Mouse (Mus musculus) midbrain, embryonic 15.5 days (tissue): ENCODE data around the gene Ly6c1. TPM values are rescaled to one million over a fixed set of nuclear protein-coding genes. Genes with fewer than 3 reads are reported as not detected.
"Not testable (repeated sequence)": the region's sequence is repeated elsewhere in the genome, so short reads cannot be mapped to it uniquely, and the experiment has no call there.

Experiments
- ATAC-seq: fragments of 200-750 bp; cut with Nextera tagmentation; replicated peaks from 2 replicates; pipeline ENCODE4 v1.8.0; 2017; ENCODE audit warnings: moderate TSS enrichment
- H3K27ac ChIP-seq: fragments of 300-500 bp; sonication (generic); 2 replicates; pipeline ENCODE4 v1.5.1; 2015; ENCODE audit warnings: mild to moderate bottlenecking, inconsistent platforms
- H3K27me3 ChIP-seq: fragments of 300-500 bp; sonication (generic); replicated peaks from 2 replicates; pipeline ENCODE4 v1.6.1; 2015; ENCODE audit warnings: inconsistent platforms
- H3K36me3 ChIP-seq: fragments of 300-500 bp; sonication (generic); replicated peaks from 2 replicates; pipeline ENCODE4 v1.6.1; 2015; ENCODE audit warnings: inconsistent platforms
- H3K4me1 ChIP-seq: fragments of 300-500 bp; sonication (generic); 2 replicates; pipeline ENCODE4 v1.6.1; 2015; ENCODE audit warnings: inconsistent platforms
- H3K4me2 ChIP-seq: fragments of 300-500 bp; sonication (generic); 2 replicates; pipeline ENCODE4 v1.6.1; 2015; ENCODE audit warnings: inconsistent platforms, mild to moderate bottlenecking, moderate library complexity
- H3K4me3 ChIP-seq: fragments of 300-500 bp; sonication (generic); 2 replicates; pipeline ENCODE4 v1.5.1; 2015; ENCODE audit warnings: mild to moderate bottlenecking, inconsistent platforms
- H3K9ac ChIP-seq: fragments of 300-500 bp; sonication (generic); 2 replicates; pipeline ENCODE4 v1.6.1; 2015; ENCODE audit warnings: mild to moderate bottlenecking, inconsistent platforms
- H3K9me3 ChIP-seq: fragments of 300-500 bp; sonication (generic); 2 replicates; pipeline ENCODE4 v1.6.1; 2016; ENCODE audit warnings: inconsistent platforms
- WGBS: fragments of 180-500 bp; shearing (Covaris S2); methylation state at CpG from one replicate; pipeline ENCODE4 v1.1.7; 2015; ENCODE audit warnings: mixed read lengths; 5-methylcytosine and 5-hydroxymethylcytosine counted together
- polyA plus RNA-seq: library from polyadenylated mRNA; unstranded; fragments of >200 nt; fragmentation: Nextera tagmentation; extraction: Ambion mirVana; gene quantifications from 2 replicates; pipeline ENCODE4 v1.2.1, GENCODE M21; 2015

Ly6c1 gene
- polyA plus RNA-seq, 1 experiment from 2014 or later, result 5.3 TPM

GRCm38 (mm10) chr15:75045501-75045900 is 3.1 kb downstream of the Ly6c1 start:
- 77% methylated on average over 3 of the region's 3 CpGs for WGBS
- not testable (repeated sequence) for H3K36me3 ChIP-seq, H3K27me3 ChIP-seq

GRCm38 (mm10) chr15:75021020-75021759 is 27.4 kb downstream of the Ly6c1 start:
- not testable (repeated sequence) for H3K9me3 ChIP-seq, H3K4me3 ChIP-seq, H3K36me3 ChIP-seq, ATAC-seq, H3K27ac ChIP-seq, H3K4me2 ChIP-seq, H3K9ac ChIP-seq, H3K4me1 ChIP-seq, H3K27me3 ChIP-seq
- WGBS, result 80% methylated on average over 7 of the region's 10 CpGs

More at GRCm38 (mm10) chr15:75045501-75045900, 3.1 kb downstream of the Ly6c1 start:
- not testable (repeated sequence) for H3K4me3 ChIP-seq, H3K27ac ChIP-seq, H3K9me3 ChIP-seq, H3K4me1 ChIP-seq, H3K4me2 ChIP-seq, ATAC-seq, H3K9ac ChIP-seq

- H3K9ac ChIP-seq, ATAC-seq, H3K27ac ChIP-seq, H3K27me3 ChIP-seq, H3K4me1 ChIP-seq, H3K9me3 ChIP-seq, H3K4me3 ChIP-seq, H3K36me3 ChIP-seq, H3K4me2 ChIP-seq: not testable (repeated sequence)
- WGBS, result 41% methylated on average over 2 of the region's 2 CpGs
These were observed 29.2 kb downstream of the Ly6c1 start for GRCm38 (mm10) chr15:75019446-75019845.

Other genes with a start within 250 kb of the Ly6c1 start
- gene Gml2, start 229.8 kb downstream of the Ly6c1 start, polyA plus RNA-seq, result not detected in 2 replicates
- not detected in 2 replicates for gene 2010109I03Rik, start 151.8 kb downstream of the Ly6c1 start, polyA plus RNA-seq
- gene Ly6i, start 65.4 kb downstream of the Ly6c1 start, polyA plus RNA-seq, result not detected in 2 replicates
- gene Ly6a, start 50.8 kb downstream of the Ly6c1 start, polyA plus RNA-seq, result 1.3 and 2.0 TPM in 2 replicates
- 0.34 and 0.50 TPM in 2 replicates for gene Ly6c2, start 63.1 kb upstream of the Ly6c1 start, polyA plus RNA-seq
- gene Ly6g, start 106.4 kb upstream of the Ly6c1 start, polyA plus RNA-seq, result not detected in 2 replicates
- gene BC025446, start 167.5 kb upstream of the Ly6c1 start, polyA plus RNA-seq, result not detected in 2 replicates
- not detected in 2 replicates for gene Ly6f, start 219.6 kb upstream of the Ly6c1 start, polyA plus RNA-seq